Mouse (Mus musculus) heart, adult 2 months (tissue): ENCODE results near the gene Tagln.

Source experiments
- CTCF ChIP-seq: fragments of 200-600 bp; IDR thresholded peaks from 2 replicates; pipeline ENCODE4 v1.8.1; 2022; ENCODE audit warnings: antibody characterized with exemption, mild to moderate bottlenecking, moderate library complexity
- EP300 ChIP-seq: fragments of 200-500 bp; IDR thresholded peaks from 2 replicates; pipeline ENCODE4 v1.6.1; 2011; ENCODE audit warnings: low read depth, low read length, control low read depth; ENCODE audit not compliant: insufficient read depth
- POLR2A ChIP-seq: fragments of 200-500 bp; IDR thresholded peaks from 2 replicates; pipeline ENCODE4 v1.6.1; 2011; ENCODE audit warnings: mild to moderate bottlenecking, low read depth, low read length, control low read depth; ENCODE audit not compliant: insufficient read depth

GRCm38 (mm10) chr9:45946182-45946871 lies 10.5 kb upstream of the Tagln start:
- TF ChIP-seq POLR2A (no peak), CTCF (no peak), EP300 (no peak)
